In genomic region chr5:20584769-20585168, GRCm38 (mm10) we compare ENCODE assay signal across 18 mouse cellular contexts.
DNase-seq lines count a peak whose midpoint lies in the region; ATAC-seq and TF ChIP-seq lines count a peak whose summit lies in the region.
"Had no signal": no experiment of that assay in that cellular context is flagged by ENCODE, and none has a peak within 500 bp of the region (broad histone marks: within the 10 kb centered on the region; RNA-seq: fewer than 3 reads in every experiment).

No protein-coding gene starts in this region.

- H3K4me1 ChIP-seq in forebrain, postnatal 0 days (ENCODE audit: insufficient read depth), result no peaks in the 10 kb centered on the region
- peaks cover 3% of the 10 kb centered on the region; the same call in 1 of the 2 replicates for H3K4me1 ChIP-seq in forebrain, embryonic 12.5 days
- H3K4me1 ChIP-seq in midbrain, embryonic 16.5 days (ENCODE audit: control insufficient read depth, insufficient read depth, low read length), result peaks cover 10% of the 10 kb centered on the region
- H3K4me1 ChIP-seq in midbrain, embryonic 15.5 days, result peaks cover 12% of the 10 kb centered on the region
- H3K4me1 ChIP-seq: embryonic facial prominence, embryonic 10.5 days; heart, embryonic 10.5 days had no signal

- H3K4me3 ChIP-seq in forebrain, postnatal 0 days (ENCODE audit: low read depth, low read length), result no peak overlapping the region
- H3K4me3 ChIP-seq in forebrain, embryonic 12.5 days (replicated peaks), result no peak overlapping the region
- no peak overlapping the region for H3K4me3 ChIP-seq in layer of hippocampus, adult 2 months
- H3K4me3 ChIP-seq in midbrain, embryonic 16.5 days (ENCODE audit: low read depth, low read length), result no peak overlapping the region
- no peak overlapping the region for H3K4me3 ChIP-seq in midbrain, embryonic 15.5 days
- H3K4me3 ChIP-seq: embryonic facial prominence, embryonic 10.5 days; heart, embryonic 10.5 days; hindbrain, embryonic 15.5 days had no signal

- H3K36me3 ChIP-seq in forebrain, postnatal 0 days (ENCODE audit: insufficient read depth), result no peaks in the 10 kb centered on the region
- H3K36me3 ChIP-seq in forebrain, embryonic 12.5 days (replicated peaks), result no peaks in the 10 kb centered on the region
- no peaks in the 10 kb centered on the region for H3K36me3 ChIP-seq in midbrain, embryonic 16.5 days (ENCODE audit: control insufficient read depth, insufficient read depth, low read length)
- H3K36me3 ChIP-seq in midbrain, embryonic 15.5 days (replicated peaks), result no peaks in the 10 kb centered on the region
- H3K36me3 ChIP-seq: embryonic facial prominence, embryonic 10.5 days; heart, embryonic 10.5 days; hindbrain, embryonic 15.5 days had no signal

- no peaks in the 10 kb centered on the region for H3K9me3 ChIP-seq in forebrain, postnatal 0 days (ENCODE audit: low read length)
- no peaks in the 10 kb centered on the region for H3K9me3 ChIP-seq in forebrain, embryonic 12.5 days
- no peaks in the 10 kb centered on the region for H3K9me3 ChIP-seq in midbrain, embryonic 16.5 days (replicated peaks; ENCODE audit: control insufficient read depth, low read length, poor library complexity, severe bottlenecking)
- no peaks in the 10 kb centered on the region for H3K9me3 ChIP-seq in midbrain, embryonic 15.5 days
- H3K9me3 ChIP-seq: embryonic facial prominence, embryonic 10.5 days; heart, embryonic 10.5 days; hindbrain, embryonic 15.5 days had no signal

- no peaks in the 10 kb centered on the region for H3K27me3 ChIP-seq in forebrain, postnatal 0 days (ENCODE audit: insufficient read depth, low read length)
- no peaks in the 10 kb centered on the region for H3K27me3 ChIP-seq in forebrain, embryonic 12.5 days
- H3K27me3 ChIP-seq in midbrain, embryonic 16.5 days (ENCODE audit: control insufficient read depth, insufficient read depth, low read depth, low read length), result no peaks in the 10 kb centered on the region
- H3K27me3 ChIP-seq in midbrain, embryonic 15.5 days (replicated peaks), result no peaks in the 10 kb centered on the region
- H3K27me3 ChIP-seq: CH12.LX; hindbrain, embryonic 15.5 days; Patski had no signal

- TF ChIP-seq CTCF in forebrain, postnatal 0 days (IDR thresholded peaks at IDR 0.05; ENCODE audit: low read depth), result no peak
- TF ChIP-seq CTCF in layer of hippocampus, adult 2 months (conservative IDR thresholded peaks at IDR 0.05), result no peak

- DNase-seq in forebrain, postnatal 0 days, result peak; percentile 29
- no peak for DNase-seq in layer of hippocampus, adult 2 months (ENCODE audit: low spot score in 2 of 2)
- no peak for DNase-seq in layer of hippocampus, adult 8-10 months (ENCODE audit: low spot score in 2 of 2)
- DNase-seq: adrenal gland, postnatal 14 days; cerebellum, adult 2 months; cerebellum, postnatal 10 days; gastrocnemius, postnatal 36 days; heart, adult 18-20 months; heart, postnatal 10 days had no signal

- H3K9ac ChIP-seq in forebrain, postnatal 0 days, result no peak overlapping the region
- H3K9ac ChIP-seq in forebrain, embryonic 12.5 days, result no peak overlapping the region
- H3K9ac ChIP-seq in midbrain, embryonic 16.5 days (ENCODE audit: low read depth, low read length), result no peak overlapping the region
- no peak overlapping the region for H3K9ac ChIP-seq in midbrain, embryonic 15.5 days
- H3K9ac ChIP-seq: hindbrain, embryonic 15.5 days had no signal

- peak; percentile 66; the same call in 1 of the 2 replicates for ATAC-seq in forebrain, postnatal 0 days
- ATAC-seq in forebrain, embryonic 12.5 days (ENCODE audit: low FRiP score), result no peak
- ATAC-seq in midbrain, embryonic 16.5 days, result 0 out of 2 replicates have a peak, but pooled peaks have one; percentile 57
- ATAC-seq in midbrain, embryonic 15.5 days (replicated peaks), result no peak
- ATAC-seq: activated CD4-positive, CD25-positive, alpha-beta regulatory T cell, adult 4 months; Patski had no signal

- H3K4me2 ChIP-seq in forebrain, postnatal 0 days (ENCODE audit: low read depth), result no peak overlapping the region
- no peak overlapping the region for H3K4me2 ChIP-seq in forebrain, embryonic 12.5 days
- H3K4me2 ChIP-seq in midbrain, embryonic 16.5 days (ENCODE audit: low read length), result no peak overlapping the region
- no peak overlapping the region for H3K4me2 ChIP-seq in midbrain, embryonic 15.5 days
- H3K4me2 ChIP-seq: hindbrain, embryonic 15.5 days had no signal

- 57% methylated on average over 3 of the region's 3 CpGs for WGBS in forebrain, postnatal 0 days
- WGBS in forebrain, embryonic 12.5 days, result 86% methylated on average over 3 of the region's 3 CpGs
- WGBS in midbrain, embryonic 16.5 days, result 77% methylated on average over 3 of the region's 3 CpGs
- 72% methylated on average over 3 of the region's 3 CpGs for WGBS in midbrain, embryonic 15.5 days

- no peak overlapping the region for H3K27ac ChIP-seq in forebrain, postnatal 0 days (ENCODE audit: low read depth, low read length)
- no peak overlapping the region for H3K27ac ChIP-seq in forebrain, embryonic 12.5 days
- H3K27ac ChIP-seq in layer of hippocampus, adult 2 months, result peak overlapping the region; percentile 75
- H3K27ac ChIP-seq in midbrain, embryonic 16.5 days (ENCODE audit: low read length), result no peak overlapping the region
- no peak overlapping the region for H3K27ac ChIP-seq in midbrain, embryonic 15.5 days
- H3K27ac ChIP-seq: embryonic facial prominence, embryonic 10.5 days; heart, embryonic 10.5 days; hindbrain, embryonic 15.5 days had no signal

Comparison
In these comparisons a context has a peak if more than half of its experiments do, and no peak if none do; other contexts are left out.
1. ATAC-seq: peak in forebrain, postnatal 0 days (single experiment) and midbrain, embryonic 16.5 days (single experiment); none in forebrain, embryonic 12.5 days (single experiment) and midbrain, embryonic 15.5 days (single experiment).